Mouse (Mus musculus): Measurements from ENCODE around the gene Cchcr1.

DNA sequence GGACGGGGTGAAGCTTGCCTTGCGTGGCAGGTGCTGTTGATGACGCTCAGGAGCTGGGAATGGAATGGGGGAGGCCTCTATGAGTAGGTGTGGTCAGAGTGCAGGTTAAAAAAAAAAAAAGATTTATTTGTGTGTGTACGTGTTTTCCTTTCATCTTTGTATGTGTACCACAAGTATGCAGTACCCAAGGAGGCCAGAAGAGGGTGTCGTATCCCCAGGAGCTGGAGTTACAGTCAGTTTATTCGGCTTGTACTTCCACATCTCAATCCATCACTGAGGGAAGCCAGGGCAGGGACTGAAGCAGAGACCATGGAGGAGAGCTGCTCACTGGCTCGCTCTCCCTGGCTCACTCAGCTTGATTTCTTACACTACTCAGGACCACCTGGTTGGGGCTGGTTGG lies 54.6 kb downstream of the Cchcr1 start:
- TF ChIP-seq POLR2A (IDR thresholded peaks at IDR 0.05; ENCODE audit: control insufficient read depth, low read depth, low read length) (no peak), CTCF (IDR thresholded peaks at IDR 0.05; ENCODE audit: control insufficient read depth, insufficient read depth, insufficient replicate concordance, low read depth, low read length) (no peak)

Data from testis, adult 2 months (tissue).